Mouse (Mus musculus): ENCODE data around the gene Mgst2. TPM values are rescaled to one million over a fixed set of nuclear protein-coding genes. Genes with fewer than 3 reads are reported as not detected.

Mgst2 gene
- 35.7 and 47.6 TPM in 2 replicates for polyA plus RNA-seq (2012; rRNA removed)

- 54% methylated on average over 4 of the region's 4 CpGs for WGBS
- DNase-seq (ENCODE audit: low read depth, low spot score): no peak
These were observed at the start of gene Mgst2 for GRCm38 (mm10) chr3:51660060-51660459. TSS of gene Mgst2 (plus strand) at chr3:51660360.

- WGBS: 5% methylated on average over 6 of the region's 6 CpGs
- DNase-seq (ENCODE audit: low read depth, low spot score): no peak
These were observed 48.2 kb upstream of the Mgst2 start for GRCm38 (mm10) chr3:51611972-51612371.

DNA sequence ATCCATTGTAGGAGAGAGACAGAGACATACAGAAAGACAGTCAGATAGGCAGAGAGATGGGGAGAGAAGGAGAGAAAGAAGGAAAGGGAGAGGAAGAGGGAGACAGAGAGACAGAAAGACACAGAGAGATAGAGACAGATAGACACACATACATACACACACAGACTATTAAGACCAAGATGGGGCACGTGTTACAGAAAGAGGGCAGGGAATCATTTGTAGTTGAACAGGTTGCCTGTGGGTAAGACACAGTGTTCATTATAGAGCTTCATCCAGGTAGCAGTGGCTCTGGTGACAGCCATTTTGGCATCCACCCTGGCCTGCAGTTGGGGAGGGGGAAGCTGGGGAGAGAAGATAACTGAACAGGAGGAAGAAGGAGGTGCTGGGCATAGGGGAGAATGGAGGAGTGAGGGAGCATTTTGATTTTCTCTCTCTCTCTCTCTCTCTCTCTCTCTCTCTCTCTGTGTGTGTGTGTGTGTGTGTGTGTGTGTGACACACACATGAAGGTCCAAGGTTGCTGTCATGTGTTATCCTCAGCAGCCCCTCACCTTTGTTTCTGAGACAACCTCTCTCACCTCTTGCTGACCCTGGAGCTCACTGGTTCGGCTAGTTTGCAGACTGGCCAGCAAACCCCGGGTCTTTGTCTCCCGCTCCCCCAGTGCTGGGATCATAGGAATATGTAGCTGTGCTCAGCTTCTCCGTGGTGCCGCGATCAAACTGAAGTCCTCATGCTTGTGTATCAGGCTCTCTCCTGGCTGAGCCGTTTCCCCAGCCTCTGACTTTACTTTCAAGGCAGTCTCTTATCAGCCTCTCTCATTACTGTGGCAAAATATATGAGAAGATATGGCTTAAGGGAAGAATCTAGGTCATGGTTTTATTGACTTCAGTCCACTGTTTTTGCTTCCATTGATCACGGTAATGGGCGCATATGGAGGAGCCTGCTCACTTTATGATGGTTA is 47.5 kb upstream of the Mgst2 start:
- no peak for DNase-seq (ENCODE audit: low read depth, low spot score)
- 86% methylated on average over 10 of the region's 10 CpGs for WGBS

DNA sequence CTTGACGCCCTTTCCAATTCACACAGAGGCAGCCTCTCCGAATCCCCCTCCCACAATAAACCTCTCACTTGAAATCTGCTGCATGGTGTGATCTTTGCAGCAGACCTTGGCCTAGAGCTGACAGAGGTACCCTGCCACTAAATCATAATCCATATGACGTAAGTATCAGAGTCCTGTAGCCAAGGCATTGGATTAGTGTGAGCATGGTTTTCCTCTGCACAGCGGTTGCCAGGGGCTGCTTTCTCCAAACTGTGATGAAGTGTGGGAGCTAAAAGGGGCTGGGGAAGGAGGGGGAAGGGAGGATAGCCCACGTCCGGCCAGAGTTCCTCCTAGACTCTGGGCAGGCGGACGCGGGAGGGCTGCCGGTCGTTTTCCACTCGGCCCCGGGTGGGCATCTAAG is 45.9 kb upstream of the Mgst2 start:
- no peak for DNase-seq (ENCODE audit: low read depth, low spot score)
- WGBS: 91% methylated on average over 13 of the region's 13 CpGs

DNA sequence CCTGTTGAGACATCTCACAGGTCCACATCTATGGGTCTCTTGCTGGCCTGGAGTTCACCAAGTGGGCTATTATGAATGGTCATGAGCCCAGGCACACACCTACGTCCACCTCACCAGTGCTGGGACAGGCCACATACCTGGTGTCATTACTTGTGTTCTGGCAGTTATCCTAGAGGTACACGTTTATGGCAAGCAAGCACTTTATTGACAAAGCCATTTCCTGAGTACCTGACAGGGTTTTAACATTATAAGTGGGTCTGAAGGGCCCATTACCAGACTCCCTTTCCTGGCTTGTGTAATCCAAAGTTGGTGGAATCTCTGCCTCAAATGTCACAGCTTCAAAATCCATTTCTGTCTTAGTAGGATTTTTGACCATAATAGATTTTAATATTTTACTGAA is 36.2 kb upstream of the Mgst2 start:
- DNase-seq (ENCODE audit: low read depth, low spot score): no peak
- 22% methylated on average over 2 of the region's 2 CpGs for WGBS

DNA sequence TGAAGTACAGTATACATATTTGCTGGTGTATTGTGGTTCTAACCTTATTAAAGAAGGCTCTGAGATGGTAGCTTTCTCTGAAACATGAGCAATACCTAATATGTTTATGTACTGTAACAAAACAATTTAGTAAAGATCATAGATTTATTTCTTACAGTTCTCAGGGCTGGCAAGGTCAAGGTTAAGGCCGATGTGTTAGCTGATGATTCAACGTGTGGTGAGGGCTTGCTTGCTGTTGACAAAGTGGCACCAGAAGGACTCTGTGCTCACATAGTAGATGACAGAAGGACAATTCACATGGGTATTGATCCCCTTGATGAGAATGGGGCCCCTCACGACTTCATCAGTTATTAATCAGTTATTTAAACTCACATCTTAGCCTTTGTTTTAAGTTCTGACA is 32.4 kb upstream of the Mgst2 start:
- DNase-seq (ENCODE audit: low read depth, low spot score): no peak
- WGBS: 59% methylated on average over 3 of the region's 3 CpGs

DNA sequence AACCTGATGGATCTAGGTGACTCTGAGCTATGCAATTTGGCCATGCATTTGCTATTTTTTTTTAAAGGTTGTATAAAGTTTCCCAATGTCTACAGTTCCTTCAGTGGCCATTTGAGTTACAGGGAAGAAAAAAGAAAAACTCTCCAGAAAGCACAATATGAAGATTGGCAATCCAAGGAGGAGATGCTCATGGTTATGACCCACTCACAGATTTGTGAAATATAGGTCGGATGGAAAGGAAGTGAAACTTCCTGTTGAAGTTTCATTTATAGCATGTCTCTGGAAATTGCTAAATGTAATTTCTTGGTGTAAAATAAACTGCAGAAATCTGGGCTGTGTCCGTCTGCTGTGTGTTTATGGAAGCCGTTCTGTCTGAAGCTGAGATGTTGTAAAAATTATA is 31.2 kb upstream of the Mgst2 start:
- no peak for DNase-seq (ENCODE audit: low read depth, low spot score)
- 20% methylated on average over 3 of the region's 3 CpGs for WGBS

- 86% methylated on average over 1 of the region's 1 CpGs for WGBS
- no peak for DNase-seq (ENCODE audit: low read depth, low spot score)
These were observed 29.4 kb upstream of the Mgst2 start for GRCm38 (mm10) chr3:51630746-51631145.

DNA sequence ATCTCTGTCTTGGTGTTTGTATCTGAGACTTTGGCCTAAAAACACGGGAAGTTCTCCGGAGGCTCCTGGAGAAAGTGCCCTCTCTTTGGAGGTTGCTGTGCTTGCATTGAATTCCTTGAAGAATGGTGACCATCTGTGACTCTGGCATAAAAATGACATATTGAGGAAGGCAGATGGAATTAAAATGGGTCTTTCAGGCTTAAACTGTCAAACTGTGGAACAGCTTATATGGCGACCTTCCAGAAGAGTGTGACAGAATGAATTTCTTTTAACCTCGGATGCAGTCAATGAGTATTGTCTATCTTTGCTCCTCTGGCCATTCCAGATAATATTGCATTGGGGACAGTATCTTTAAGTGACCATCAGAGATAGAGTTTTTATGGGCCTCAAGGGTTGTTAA is 28.2 kb upstream of the Mgst2 start:
- 83% methylated on average over 4 of the region's 4 CpGs for WGBS
- DNase-seq (ENCODE audit: low read depth, low spot score): no peak

DNA sequence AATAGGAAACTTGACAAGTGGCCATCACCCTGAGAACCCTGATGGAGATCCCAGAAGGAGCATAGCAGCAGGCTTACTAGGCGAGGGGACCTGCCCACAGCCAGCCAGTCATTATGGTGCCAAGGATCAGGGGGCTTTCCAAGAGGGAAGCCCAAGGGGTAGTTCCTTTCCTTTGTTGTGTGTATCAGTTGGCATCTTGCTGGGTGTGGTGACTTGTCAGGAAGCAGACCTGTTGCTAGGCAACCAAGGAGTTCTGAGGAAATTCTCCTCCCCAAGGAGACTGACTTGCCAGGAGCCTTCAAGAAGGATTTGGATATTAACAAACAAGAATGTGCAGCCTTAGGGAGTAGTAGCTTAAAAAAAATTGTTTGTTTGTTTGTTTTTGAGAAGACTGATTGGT is 25.7 kb upstream of the Mgst2 start:
- 85% methylated on average over 1 of the region's 1 CpGs for WGBS
- DNase-seq (ENCODE audit: low read depth, low spot score): no peak

DNA sequence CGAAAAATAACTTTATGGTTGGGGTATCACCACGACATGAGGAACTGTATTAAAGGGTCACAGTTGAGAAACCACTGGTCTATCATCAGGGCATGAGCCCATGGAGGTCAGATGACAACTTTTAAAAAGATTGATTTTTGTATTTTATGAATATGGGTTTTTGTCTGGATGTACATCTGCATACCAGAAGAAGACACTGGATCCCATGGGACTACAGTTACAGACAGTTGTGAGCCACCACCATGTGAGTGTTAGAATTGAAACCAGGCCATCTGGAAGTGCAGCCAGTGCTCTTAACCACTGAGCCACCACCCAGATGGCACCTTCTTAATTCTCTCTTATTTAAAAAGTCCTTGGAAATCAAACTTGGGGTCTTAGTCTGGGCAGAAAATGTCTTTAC is 24.2 kb upstream of the Mgst2 start:
- DNase-seq (ENCODE audit: low read depth, low spot score): no peak
- WGBS: 73% methylated on average over 2 of the region's 2 CpGs

DNA sequence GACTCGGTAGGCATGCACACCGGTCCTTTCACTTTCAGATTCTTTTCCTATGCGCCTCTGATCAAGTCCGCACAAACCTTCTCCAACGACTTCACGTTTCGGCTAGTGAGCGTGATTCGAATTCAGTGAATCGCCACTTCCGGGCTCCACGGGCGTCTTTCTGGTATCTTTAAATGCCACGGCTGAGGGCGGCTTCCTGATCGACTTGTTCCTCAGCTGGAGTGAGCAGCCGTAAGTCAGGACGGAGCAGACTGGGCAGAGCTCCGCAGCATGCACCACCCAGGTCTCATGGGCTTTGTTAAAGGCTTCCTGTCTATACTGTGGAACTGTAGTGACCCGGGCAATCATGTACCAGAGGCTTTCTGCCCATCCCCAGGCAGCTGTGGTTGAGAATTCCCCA is 23.5 kb upstream of the Mgst2 start:
- no peak for DNase-seq (ENCODE audit: low read depth, low spot score)
- WGBS: 84% methylated on average over 20 of the region's 20 CpGs

DNA sequence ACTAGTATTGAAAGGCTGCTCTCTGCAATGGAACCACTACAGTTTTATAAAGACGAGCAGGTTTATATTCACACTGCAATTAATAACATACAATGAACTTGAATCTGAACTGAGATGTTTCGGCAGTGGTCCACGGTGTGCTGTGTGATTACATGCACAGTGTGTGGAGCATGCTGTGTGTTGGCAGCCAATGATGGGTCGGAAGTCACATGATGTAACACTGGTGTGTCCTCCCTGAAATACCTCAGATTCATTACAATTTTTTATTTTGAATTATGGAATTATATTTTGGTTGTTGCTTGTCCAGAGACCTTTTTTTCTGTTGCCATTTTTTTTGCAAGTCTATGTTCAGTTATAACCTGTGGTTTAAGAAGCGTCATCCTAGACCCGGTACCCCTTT is 22.8 kb upstream of the Mgst2 start:
- WGBS: 92% methylated on average over 6 of the region's 6 CpGs

GRCm38 (mm10) chr3:51638260-51638659 is 21.9 kb upstream of the Mgst2 start:
- 71% methylated on average over 6 of the region's 6 CpGs for WGBS
- DNase-seq (ENCODE audit: low read depth, low spot score): no peak

More for the DNA sequence above, 22.8 kb upstream of the Mgst2 start:
- no peak for DNase-seq (ENCODE audit: low read depth, low spot score)

- no peak for DNase-seq (ENCODE audit: low read depth, low spot score)
- 84% methylated on average over 6 of the region's 6 CpGs for WGBS
These were observed 14.7 kb upstream of the Mgst2 start for GRCm38 (mm10) chr3:51645484-51645883.

GRCm38 (mm10) chr3:51646301-51646700 is 13.9 kb upstream of the Mgst2 start:
- DNase-seq (ENCODE audit: low read depth, low spot score): no peak
- 70% methylated on average over 10 of the region's 10 CpGs for WGBS

DNA sequence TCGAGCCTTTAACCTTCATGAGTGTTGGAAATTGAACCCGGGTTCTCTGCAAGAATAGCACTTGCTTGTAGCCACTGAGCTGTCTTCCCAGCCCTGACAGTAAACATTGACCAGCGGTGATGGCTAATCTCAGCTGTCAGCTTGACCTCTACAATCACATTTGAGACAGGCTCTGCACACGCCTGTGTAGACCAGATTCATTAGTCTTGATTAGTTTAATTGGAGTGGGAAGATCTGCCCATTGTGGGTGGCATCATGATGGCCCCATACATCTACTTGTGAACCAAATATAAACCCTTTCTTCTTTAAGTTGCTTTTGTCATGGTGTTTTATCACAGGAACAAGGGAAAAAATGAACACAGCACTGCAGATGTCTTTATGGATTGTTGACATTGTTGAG is 12.8 kb upstream of the Mgst2 start:
- 77% methylated on average over 4 of the region's 4 CpGs for WGBS
- no peak for DNase-seq (ENCODE audit: low read depth, low spot score)

GRCm38 (mm10) chr3:51648037-51648664 is 12.0 kb upstream of the Mgst2 start:
- WGBS: 37% methylated on average over 15 of the region's 15 CpGs
- DNase-seq (ENCODE audit: low read depth, low spot score): no peak

DNA sequence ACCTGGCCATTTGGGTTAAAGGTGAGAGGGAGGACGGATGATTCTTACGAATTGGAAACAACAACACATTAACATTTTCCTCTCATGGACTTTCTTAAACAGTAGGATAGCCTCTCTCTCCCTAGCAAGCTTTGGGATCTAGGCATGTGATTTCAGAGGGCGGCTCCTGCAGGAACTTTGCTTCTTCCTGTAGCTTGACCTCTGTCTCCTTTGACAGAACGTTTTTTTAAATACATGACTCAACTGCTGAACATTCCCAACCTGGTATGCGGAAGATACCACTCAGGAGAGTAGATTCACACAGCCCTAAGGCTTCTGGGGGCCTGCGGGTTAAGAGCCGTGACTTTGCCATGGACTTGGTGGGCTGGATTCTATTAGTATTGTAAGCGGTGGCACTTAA is 10.7 kb upstream of the Mgst2 start:
- no peak for DNase-seq (ENCODE audit: low read depth, low spot score)
- WGBS: 43% methylated on average over 8 of the region's 8 CpGs

- 81% methylated on average over 8 of the region's 8 CpGs for WGBS
- DNase-seq (ENCODE audit: low read depth, low spot score): no peak
These were observed 10.2 kb upstream of the Mgst2 start for GRCm38 (mm10) chr3:51649986-51650385.

DNA sequence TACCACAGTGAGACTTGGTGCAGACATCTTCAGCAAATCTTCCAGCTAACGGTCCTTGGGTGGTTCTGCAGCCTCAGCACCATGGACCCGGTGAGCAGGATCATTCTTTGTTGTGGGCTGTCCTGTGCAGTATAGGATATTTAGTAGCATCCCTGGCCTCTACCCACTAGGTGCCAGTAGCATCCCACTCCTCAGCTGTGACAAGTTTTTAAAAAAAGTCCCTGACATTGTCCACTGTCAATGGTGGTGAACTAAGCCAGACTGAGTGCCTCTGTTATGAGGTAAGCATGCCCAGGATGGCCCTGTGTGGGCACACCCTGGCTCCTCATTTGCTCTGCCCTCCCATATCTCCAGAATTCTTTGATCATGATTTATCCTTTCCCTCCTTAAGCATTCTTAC is 9.0 kb upstream of the Mgst2 start:
- no peak for DNase-seq (ENCODE audit: low read depth, low spot score)
- WGBS: 82% methylated on average over 2 of the region's 2 CpGs
